Mouse (Mus musculus): ENCODE measurements around the gene Kcnj2.

GRCm38 (mm10) chr11:111086933-111087332 is 21.0 kb downstream of the Kcnj2 start:
- TF ChIP-seq CTCF (IDR thresholded peaks at IDR 0.05; ENCODE audit: low read depth) (no peak), EP300 (optimal IDR thresholded peaks at IDR 0.05) (no peak)
